Mouse (Mus musculus): Measurements from ENCODE around the gene Trappc4. TPM values are rescaled to one million over a fixed set of nuclear protein-coding genes. Genes with fewer than 3 reads are reported as not detected.
"Not testable (repeated sequence)": the region's sequence is repeated elsewhere in the genome, so short reads cannot be mapped to it uniquely, and the experiment has no call there.

Gene Trappc4
- polyA plus RNA-seq, 1 experiment: 29.6 TPM

GRCm38 (mm10) chr9:44387221-44387620 is 20.2 kb downstream of the Trappc4 start:
- TF ChIP-seq GATA1 (IDR thresholded peaks at IDR 0.05; ENCODE audit: borderline replicate concordance, low read length): no peak
- TF ChIP-seq FLI1 (IDR thresholded peaks at IDR 0.05; ENCODE audit: low read length): no peak
- H3K36me3 ChIP-seq (replicated peaks; ENCODE audit: low read length): peaks cover 98% of the 10 kb centered on the region
- H3K4me1 ChIP-seq: peaks cover 28% of the 10 kb centered on the region
- no peak overlapping the region for H3K4me3 ChIP-seq (replicated peaks)
- H3K27me3 ChIP-seq (replicated peaks): no peaks in the 10 kb centered on the region
- H3K9me3 ChIP-seq: no peaks in the 10 kb centered on the region

- Histone ChIP-seq H3K4me1 (peaks cover 45% of the 10 kb centered on the region), H3K36me3 (replicated peaks; ENCODE audit: low read length) (peaks cover 93% of the 10 kb centered on the region), H3K27me3 (replicated peaks) (no peaks in the 10 kb centered on the region), H3K9me3 (no peaks in the 10 kb centered on the region), H3K4me3 (replicated peaks) (no peak overlapping the region)
- TF ChIP-seq FLI1 (IDR thresholded peaks at IDR 0.05; ENCODE audit: low read length) (no peak), GATA1 (IDR thresholded peaks at IDR 0.05; ENCODE audit: borderline replicate concordance, low read length) (no peak)
Observed at GRCm38 (mm10) chr9:44384596-44384995, 22.8 kb downstream of the Trappc4 start.

- Histone ChIP-seq H3K27me3 (replicated peaks) (no peaks in the 10 kb centered on the region), H3K4me3 (replicated peaks) (peak overlapping the region; percentile 100), H3K36me3 (replicated peaks; ENCODE audit: low read length) (peaks cover 45% of the 10 kb centered on the region), H3K9me3 (no peaks in the 10 kb centered on the region), H3K4me1 (peaks cover 47% of the 10 kb centered on the region)
- no peak for TF ChIP-seq GATA1 (IDR thresholded peaks at IDR 0.05; ENCODE audit: borderline replicate concordance, low read length)
- TF ChIP-seq FLI1 (IDR thresholded peaks at IDR 0.05; ENCODE audit: low read length): no peak
Observed at GRCm38 (mm10) chr9:44379862-44380261, 27.5 kb downstream of the Trappc4 start.

- peak; percentile 33; the same call in 1 of the 2 replicates for TF ChIP-seq FLI1 (IDR thresholded peaks at IDR 0.05; ENCODE audit: low read length)
- peak; percentile 53; the same call in 1 of the 3 replicates for TF ChIP-seq GATA1 (IDR thresholded peaks at IDR 0.05; ENCODE audit: borderline replicate concordance, low read length)
- peak within 1 kb of the TSS; percentile 100 for H3K4me3 ChIP-seq (replicated peaks)
- no peaks in the 10 kb centered on the region for H3K9me3 ChIP-seq
- H3K36me3 ChIP-seq (replicated peaks; ENCODE audit: low read length): peaks cover 39% of the 10 kb centered on the region
- no peaks in the 10 kb centered on the region for H3K27me3 ChIP-seq (replicated peaks)
- peaks cover 43% of the 10 kb centered on the region for H3K4me1 ChIP-seq
Observed at GRCm38 (mm10) chr9:44379054-44379834, 28.2 kb downstream of the Trappc4 start, which contains the start of gene Hyou1. Gene Hyou1 (plus strand): TSS chr9:44379490.

- peak overlapping the region; percentile 100 for H3K4me3 ChIP-seq (replicated peaks)
- peaks cover 29% of the 10 kb centered on the region for H3K36me3 ChIP-seq (replicated peaks; ENCODE audit: low read length)
- no peaks in the 10 kb centered on the region for H3K27me3 ChIP-seq (replicated peaks)
- H3K4me1 ChIP-seq: peaks cover 53% of the 10 kb centered on the region
- H3K9me3 ChIP-seq: no peaks in the 10 kb centered on the region
- TF ChIP-seq FLI1 (IDR thresholded peaks at IDR 0.05; ENCODE audit: low read length) (no peak), GATA1 (IDR thresholded peaks at IDR 0.05; ENCODE audit: borderline replicate concordance, low read length) (no peak)
Observed at GRCm38 (mm10) chr9:44378153-44378730, 29.2 kb downstream of the Trappc4 start.

- Histone ChIP-seq H3K36me3 (replicated peaks; ENCODE audit: low read length) (peaks cover 20% of the 10 kb centered on the region), H3K4me1 (peaks cover 51% of the 10 kb centered on the region)
- H3K27me3 ChIP-seq (replicated peaks); H3K4me3 ChIP-seq (replicated peaks); H3K9me3 ChIP-seq: not testable (repeated sequence)
Observed at GRCm38 (mm10) chr9:44377335-44377734, 30.1 kb downstream of the Trappc4 start.

- Histone ChIP-seq H3K27me3 (replicated peaks) (no peaks in the 10 kb centered on the region), H3K9me3 (no peaks in the 10 kb centered on the region), H3K36me3 (replicated peaks; ENCODE audit: low read length) (peaks cover 8% of the 10 kb centered on the region), H3K4me3 (replicated peaks) (no peak overlapping the region), H3K4me1 (peaks cover 39% of the 10 kb centered on the region)
- TF ChIP-seq GATA1 (IDR thresholded peaks at IDR 0.05; ENCODE audit: borderline replicate concordance, low read length): no peak
- TF ChIP-seq FLI1 (IDR thresholded peaks at IDR 0.05; ENCODE audit: low read length): no peak
Observed at GRCm38 (mm10) chr9:44376141-44376540, 31.3 kb downstream of the Trappc4 start.

GRCm38 (mm10) chr9:44373386-44373785 is 34.0 kb downstream of the Trappc4 start:
- no peaks in the 10 kb centered on the region for H3K27me3 ChIP-seq (replicated peaks)
- no peaks in the 10 kb centered on the region for H3K9me3 ChIP-seq
- no peaks in the 10 kb centered on the region for H3K36me3 ChIP-seq (replicated peaks; ENCODE audit: low read length)
- H3K4me1 ChIP-seq: peaks cover 21% of the 10 kb centered on the region
- TF ChIP-seq FLI1 (IDR thresholded peaks at IDR 0.05; ENCODE audit: low read length): no peak
- TF ChIP-seq GATA1 (IDR thresholded peaks at IDR 0.05; ENCODE audit: borderline replicate concordance, low read length): no peak
- H3K4me3 ChIP-seq (replicated peaks): no peak overlapping the region

- H3K9me3 ChIP-seq: no peaks in the 10 kb centered on the region
- peaks cover 19% of the 10 kb centered on the region for H3K4me1 ChIP-seq
- TF ChIP-seq FLI1 (IDR thresholded peaks at IDR 0.05; ENCODE audit: low read length) (no peak), GATA1 (IDR thresholded peaks at IDR 0.05; ENCODE audit: borderline replicate concordance, low read length) (no peak)
- no peak overlapping the region for H3K4me3 ChIP-seq (replicated peaks)
- no peaks in the 10 kb centered on the region for H3K27me3 ChIP-seq (replicated peaks)
- H3K36me3 ChIP-seq (replicated peaks; ENCODE audit: low read length): peaks cover 6% of the 10 kb centered on the region
Observed at GRCm38 (mm10) chr9:44364480-44364879, 42.9 kb downstream of the Trappc4 start.

- Histone ChIP-seq H3K36me3 (replicated peaks; ENCODE audit: low read length) (peaks cover 28% of the 10 kb centered on the region), H3K4me1 (peaks cover 24% of the 10 kb centered on the region), H3K4me3 (replicated peaks) (peak overlapping the region; percentile 94)
- not testable (repeated sequence) for H3K9me3 ChIP-seq; H3K27me3 ChIP-seq (replicated peaks)
Observed at GRCm38 (mm10) chr9:44361931-44362330, 45.5 kb downstream of the Trappc4 start.
